In the genomic region with DNA sequence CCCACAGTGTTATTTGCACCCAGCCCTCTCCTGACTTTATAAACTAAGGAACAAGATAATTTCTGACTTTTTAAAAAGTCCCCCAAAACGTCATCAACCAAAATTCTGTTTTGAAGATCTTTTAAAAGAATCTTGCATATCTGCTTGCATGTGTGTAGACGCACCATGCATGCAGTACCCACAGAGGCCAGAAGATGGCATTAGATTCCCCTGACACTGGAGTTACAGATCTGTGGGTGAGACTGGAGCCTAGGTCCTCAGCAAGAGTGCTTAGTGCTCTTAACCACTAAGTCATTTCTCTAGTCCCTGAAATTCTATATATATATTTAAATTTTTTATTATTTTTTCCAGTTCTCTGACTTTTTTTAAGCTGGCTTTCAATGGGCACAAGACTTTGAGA, we compare ENCODE assay signal across 9 mouse cellular contexts.
DNase-seq lines count a peak whose midpoint lies in the region; ATAC-seq and TF ChIP-seq lines count a peak whose summit lies in the region.
"Had no signal": no experiment of that assay in that cellular context is flagged by ENCODE, and none has a peak within 500 bp of the region (broad histone marks: within the 10 kb centered on the region; RNA-seq: fewer than 3 reads in every experiment).

No protein-coding gene starts in this region.

- TF ChIP-seq CTCF in cerebellum, adult 2 months (IDR thresholded peaks at IDR 0.05; ENCODE audit: borderline replicate concordance, insufficient read depth, low read depth, low read length), result peak; percentile 57
- TF ChIP-seq CTCF in testis, adult 2 months (IDR thresholded peaks at IDR 0.05; ENCODE audit: control insufficient read depth, insufficient read depth, insufficient replicate concordance, low read depth, low read length), result peak; percentile 37; the same call in 1 of the 2 replicates

- H3K4me3 ChIP-seq in cerebellum, adult 2 months (replicated peaks; ENCODE audit: insufficient read depth, low read depth, low read length), result no peak overlapping the region
- no peak overlapping the region for H3K4me3 ChIP-seq in midbrain, embryonic 10.5 days
- no peak overlapping the region for H3K4me3 ChIP-seq in midbrain, embryonic 16.5 days (ENCODE audit: low read depth, low read length)
- H3K4me3 ChIP-seq in liver, embryonic 11.5 days (ENCODE audit: low read depth, low read length), result no peak overlapping the region
- H3K4me3 ChIP-seq in testis, adult 2 months (ENCODE audit: control insufficient read depth, low read depth, low read length), result no peak overlapping the region

- no peaks in the 10 kb centered on the region for H3K36me3 ChIP-seq in midbrain, embryonic 10.5 days
- H3K36me3 ChIP-seq in midbrain, embryonic 16.5 days (ENCODE audit: control insufficient read depth, insufficient read depth, low read length), result no peaks in the 10 kb centered on the region
- no peaks in the 10 kb centered on the region for H3K36me3 ChIP-seq in liver, embryonic 11.5 days (ENCODE audit: control insufficient read depth, insufficient read depth, low read length)
- no peaks in the 10 kb centered on the region for H3K36me3 ChIP-seq in testis, adult 2 months (ENCODE audit: control insufficient read depth, insufficient read depth, low read length)

- ATAC-seq in cerebellum, adult (ENCODE audit: insufficient number of reproducible peaks, low FRiP score, low TSS enrichment), result no peak
- no peak for ATAC-seq in midbrain, embryonic 16.5 days
- no peak for ATAC-seq in liver, embryonic 11.5 days (replicated peaks; ENCODE audit: low FRiP score)

- TF ChIP-seq POLR2A in cerebellum, adult 2 months (IDR thresholded peaks at IDR 0.05; ENCODE audit: borderline replicate concordance, insufficient read depth, low read length), result no peak
- no peak for TF ChIP-seq POLR2A in testis, adult 2 months (IDR thresholded peaks at IDR 0.05; ENCODE audit: control insufficient read depth, low read depth, low read length)

- no peaks in the 10 kb centered on the region for H3K9me3 ChIP-seq in midbrain, embryonic 10.5 days (replicated peaks)
- H3K9me3 ChIP-seq in midbrain, embryonic 16.5 days (replicated peaks; ENCODE audit: control insufficient read depth, low read length, poor library complexity, severe bottlenecking), result no peaks in the 10 kb centered on the region
- H3K9me3 ChIP-seq in liver, embryonic 11.5 days (ENCODE audit: control insufficient read depth, low read length), result no peaks in the 10 kb centered on the region

- H3K4me2 ChIP-seq in midbrain, embryonic 16.5 days (ENCODE audit: low read length), result no peak overlapping the region
- no peak overlapping the region for H3K4me2 ChIP-seq in liver, embryonic 11.5 days

- H3K9ac ChIP-seq in midbrain, embryonic 16.5 days (ENCODE audit: low read depth, low read length), result no peak overlapping the region
- H3K9ac ChIP-seq in liver, embryonic 11.5 days (ENCODE audit: low read depth, low read length), result no peak overlapping the region

- intact Hi-C loops in gastrocnemius, postnatal 14 days (cut with DNase I; ENCODE audit: low total_unique reads), result loop anchor here (5.0 kb wide), 1 partner anchor 199 kb away; no protein-coding TSS in a partner anchor

- H3K27me3 ChIP-seq in cerebellum, adult 2 months (ENCODE audit: control insufficient read depth, insufficient read depth, low read length), result no peaks in the 10 kb centered on the region; the same call in 1 of the 2 replicates
- H3K27me3 ChIP-seq in midbrain, embryonic 10.5 days (ENCODE audit: low read depth, poor library complexity, severe bottlenecking), result no peaks in the 10 kb centered on the region
- no peaks in the 10 kb centered on the region for H3K27me3 ChIP-seq in midbrain, embryonic 16.5 days (ENCODE audit: control insufficient read depth, insufficient read depth, low read depth, low read length)
- H3K27me3 ChIP-seq in liver, embryonic 11.5 days (replicated peaks; ENCODE audit: control insufficient read depth, insufficient read depth, low read length), result no peaks in the 10 kb centered on the region; the same call in none of the 2 replicates
- H3K27me3 ChIP-seq in testis, adult 2 months (ENCODE audit: control insufficient read depth, insufficient read depth, low read length), result no peaks in the 10 kb centered on the region

- 41% methylated on average over 2 of the region's 2 CpGs for WGBS in cerebellum, adult 2 months
- WGBS in midbrain, embryonic 10.5 days, result 43% methylated on average over 2 of the region's 2 CpGs
- 34% methylated on average over 2 of the region's 2 CpGs for WGBS in midbrain, embryonic 16.5 days
- 19% methylated on average over 2 of the region's 2 CpGs for WGBS in liver, embryonic 11.5 days

- DNase-seq in cerebellum, adult 2 months, result peak; percentile 21 to 35
- peak; percentile 64 for DNase-seq in midbrain, embryonic 10.5 days (ENCODE audit: low spot score)
- DNase-seq in adrenal gland, postnatal 25 days, result peak; percentile 60
- peak; percentile 36 for DNase-seq in gastrocnemius, postnatal 14 days
- peak; percentile 38 for DNase-seq in liver, embryonic 11.5 days (ENCODE audit: low spot score)

- H3K4me1 ChIP-seq in cerebellum, adult 2 months (ENCODE audit: control insufficient read depth, insufficient read depth, low read length), result peaks cover 2% of the 10 kb centered on the region; the same call in 1 of the 2 replicates
- no peaks in the 10 kb centered on the region for H3K4me1 ChIP-seq in midbrain, embryonic 10.5 days
- H3K4me1 ChIP-seq in midbrain, embryonic 16.5 days (ENCODE audit: control insufficient read depth, insufficient read depth, low read length), result no peaks in the 10 kb centered on the region
- H3K4me1 ChIP-seq in liver, embryonic 11.5 days (replicated peaks; ENCODE audit: control insufficient read depth, insufficient read depth, low read length), result no peaks in the 10 kb centered on the region
- H3K4me1 ChIP-seq in testis, adult 2 months (ENCODE audit: control insufficient read depth, insufficient read depth, low read length), result no peaks in the 10 kb centered on the region

- no peak overlapping the region for H3K27ac ChIP-seq in cerebellum, adult 2 months (ENCODE audit: insufficient read depth, low read length)
- H3K27ac ChIP-seq in midbrain, embryonic 10.5 days (replicated peaks), result no peak overlapping the region
- no peak overlapping the region for H3K27ac ChIP-seq in midbrain, embryonic 16.5 days (ENCODE audit: low read length)
- no peak overlapping the region for H3K27ac ChIP-seq in liver, embryonic 11.5 days (ENCODE audit: low read depth, low read length)
- H3K27ac ChIP-seq in testis, adult 2 months (ENCODE audit: control insufficient read depth, insufficient read depth, low read depth, low read length), result no peak overlapping the region
- H3K27ac ChIP-seq: macrophage had no signal
